Mouse (Mus musculus): ENCODE data around the gene Cars2. TPM values are rescaled to one million over a fixed set of nuclear protein-coding genes. Genes with fewer than 3 reads are reported as not detected.
A peak's percentile ranks its signal among the peaks of the same experiment; 100 is the strongest.
"Not testable (repeated sequence)": the region's sequence is repeated elsewhere in the genome, so short reads cannot be mapped to it uniquely, and the experiment has no call there.

The Cars2 gene
- polyA plus RNA-seq, 1 experiment from 2014 or later: 25.4 TPM

- Histone ChIP-seq H3K27me3 (no peaks in the 10 kb centered on the region), H3K27ac (replicated peaks) (no peak overlapping the region), H3K4me3 (no peak overlapping the region), H3K36me3 (peaks cover 46% of the 10 kb centered on the region), H3K4me1 (replicated peaks) (no peaks in the 10 kb centered on the region), H3K9ac (no peak overlapping the region), H3K9me3 (no peaks in the 10 kb centered on the region), H3K4me2 (no peak overlapping the region)
- ATAC-seq (ENCODE audit: low read depth): no peak
- 92% methylated on average over 22 of the region's 22 CpGs for WGBS
Observed at GRCm38 (mm10) chr8:11569260-11570097, 18.9 kb upstream of the Cars2 start.

GRCm38 (mm10) chr8:11568193-11568592 lies 17.6 kb upstream of the Cars2 start:
- not testable (repeated sequence) for H3K9ac ChIP-seq; H3K4me1 ChIP-seq (replicated peaks); ATAC-seq (ENCODE audit: low read depth); H3K4me2 ChIP-seq; H3K9me3 ChIP-seq; H3K4me3 ChIP-seq; H3K27ac ChIP-seq (replicated peaks); H3K27me3 ChIP-seq
- WGBS: 93% methylated on average over 2 of the region's 2 CpGs
- H3K36me3 ChIP-seq: peaks cover 58% of the 10 kb centered on the region

DNA sequence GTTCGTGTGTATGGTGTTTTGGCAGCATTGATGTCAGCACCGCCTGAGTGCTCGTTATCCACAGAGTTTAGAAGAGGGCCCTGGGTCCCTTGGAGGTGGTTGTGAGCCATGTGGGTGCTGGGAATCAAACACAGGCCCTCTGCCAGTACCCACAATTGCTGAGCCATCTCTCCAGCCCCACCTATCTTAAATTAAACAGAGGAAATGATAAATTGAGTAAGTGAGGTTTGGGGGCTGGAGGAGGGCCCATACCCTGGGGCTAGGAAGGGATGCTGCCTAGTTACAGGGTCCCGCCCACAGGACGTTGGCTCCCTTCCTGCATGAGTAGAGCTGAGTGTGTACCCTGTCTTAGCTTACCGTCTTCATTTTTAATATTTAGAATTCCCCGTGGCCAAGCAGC lies 14.1 kb upstream of the Cars2 start:
- H3K4me3 ChIP-seq: no peak overlapping the region
- no peak overlapping the region for H3K4me2 ChIP-seq
- H3K9ac ChIP-seq: no peak overlapping the region
- no peak for ATAC-seq (ENCODE audit: low read depth)
- no peaks in the 10 kb centered on the region for H3K27me3 ChIP-seq
- peaks cover 71% of the 10 kb centered on the region for H3K36me3 ChIP-seq
- no peak overlapping the region for H3K27ac ChIP-seq (replicated peaks)
- H3K4me1 ChIP-seq (replicated peaks): peaks cover 9% of the 10 kb centered on the region
- H3K9me3 ChIP-seq: no peaks in the 10 kb centered on the region
- WGBS: 91% methylated on average over 7 of the region's 7 CpGs

DNA sequence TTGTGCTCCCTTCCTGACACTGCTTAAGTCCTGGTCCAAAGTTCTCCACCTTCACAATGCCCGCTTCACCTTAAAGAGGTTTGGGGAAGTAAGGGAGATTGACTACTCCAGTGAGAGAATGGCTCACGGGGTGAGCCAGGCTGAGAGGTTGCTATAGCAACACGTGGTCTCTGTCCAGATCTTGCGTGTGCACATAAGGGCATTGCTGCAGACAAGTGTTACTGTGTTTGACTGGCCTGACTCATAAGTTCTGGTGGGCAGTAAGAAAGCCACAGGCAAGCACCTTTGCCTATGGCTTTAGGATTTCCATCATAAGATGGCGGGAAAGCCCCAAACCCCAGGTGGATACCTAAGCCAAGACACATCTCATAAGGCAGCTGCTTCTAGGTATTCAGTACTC lies 13.7 kb upstream of the Cars2 start:
- H3K4me1 ChIP-seq (replicated peaks): peaks cover 14% of the 10 kb centered on the region
- no peaks in the 10 kb centered on the region for H3K9me3 ChIP-seq
- H3K36me3 ChIP-seq: peaks cover 67% of the 10 kb centered on the region
- H3K4me2 ChIP-seq: no peak overlapping the region
- no peaks in the 10 kb centered on the region for H3K27me3 ChIP-seq
- 87% methylated on average over 5 of the region's 5 CpGs for WGBS
- H3K27ac ChIP-seq (replicated peaks): no peak overlapping the region
- H3K9ac ChIP-seq: no peak overlapping the region
- no peak overlapping the region for H3K4me3 ChIP-seq
- no peak for ATAC-seq (ENCODE audit: low read depth)

- H3K27me3 ChIP-seq: no peaks in the 10 kb centered on the region
- WGBS: 83% methylated on average over 9 of the region's 9 CpGs
- H3K36me3 ChIP-seq: peaks cover 35% of the 10 kb centered on the region
- no peak for ATAC-seq (ENCODE audit: low read depth)
- H3K4me3 ChIP-seq: no peak overlapping the region
- H3K27ac ChIP-seq (replicated peaks): no peak overlapping the region
- no peaks in the 10 kb centered on the region for H3K9me3 ChIP-seq
- H3K4me1 ChIP-seq (replicated peaks): peaks cover 21% of the 10 kb centered on the region
- H3K4me2 ChIP-seq: no peak overlapping the region
- no peak overlapping the region for H3K9ac ChIP-seq
Observed at GRCm38 (mm10) chr8:11560220-11560619, 9.6 kb upstream of the Cars2 start.

DNA sequence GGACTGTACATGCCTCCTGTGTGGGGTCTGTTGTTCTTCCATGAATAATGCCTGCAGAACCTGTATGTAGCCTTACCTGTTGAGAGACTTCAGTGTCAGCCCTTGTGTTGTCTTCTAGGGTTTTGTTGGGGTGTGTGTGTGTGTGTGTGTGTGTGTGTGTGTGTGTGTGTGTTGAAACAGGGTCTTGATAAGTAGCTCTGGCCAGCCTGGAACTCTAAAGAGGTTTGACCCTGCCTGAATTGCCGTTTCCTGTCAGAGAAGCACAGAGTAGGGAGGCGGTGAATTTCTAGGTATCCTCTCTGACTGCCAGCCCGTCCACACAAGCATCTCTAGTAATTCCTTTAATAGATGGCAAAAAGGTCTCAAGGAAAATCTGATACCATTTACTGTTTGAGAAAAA lies 8.9 kb upstream of the Cars2 start:
- 87% methylated on average over 3 of the region's 3 CpGs for WGBS
- H3K9ac ChIP-seq: peak overlapping the region; percentile 98; the same call in 1 of the 2 replicates
- no peaks in the 10 kb centered on the region for H3K27me3 ChIP-seq
- H3K4me2 ChIP-seq: peak overlapping the region; percentile 70
- H3K9me3 ChIP-seq: no peaks in the 10 kb centered on the region
- H3K36me3 ChIP-seq: peaks cover 28% of the 10 kb centered on the region
- peaks cover 23% of the 10 kb centered on the region for H3K4me1 ChIP-seq (replicated peaks)
- no peak overlapping the region for H3K27ac ChIP-seq (replicated peaks)
- peak overlapping the region; percentile 98; the same call in 1 of the 2 replicates for H3K4me3 ChIP-seq
- no peak for ATAC-seq (ENCODE audit: low read depth)

- peaks cover 34% of the 10 kb centered on the region for H3K4me1 ChIP-seq (replicated peaks)
- H3K27me3 ChIP-seq: no peaks in the 10 kb centered on the region
- peak; percentile 79 for ATAC-seq (ENCODE audit: low read depth)
- H3K36me3 ChIP-seq: peaks cover 13% of the 10 kb centered on the region
- H3K4me2 ChIP-seq: peak overlapping the region; percentile 70
- WGBS: under 1% methylated on average over 65 of the region's 67 CpGs
- peak overlapping the region; percentile 100 for H3K27ac ChIP-seq (replicated peaks)
- peak overlapping the region; percentile 98 for H3K9ac ChIP-seq
- no peaks in the 10 kb centered on the region for H3K9me3 ChIP-seq
- H3K4me3 ChIP-seq: peak overlapping the region; percentile 98
Observed at GRCm38 (mm10) chr8:11557768-11558629, 7.4 kb upstream of the Cars2 start.

DNA sequence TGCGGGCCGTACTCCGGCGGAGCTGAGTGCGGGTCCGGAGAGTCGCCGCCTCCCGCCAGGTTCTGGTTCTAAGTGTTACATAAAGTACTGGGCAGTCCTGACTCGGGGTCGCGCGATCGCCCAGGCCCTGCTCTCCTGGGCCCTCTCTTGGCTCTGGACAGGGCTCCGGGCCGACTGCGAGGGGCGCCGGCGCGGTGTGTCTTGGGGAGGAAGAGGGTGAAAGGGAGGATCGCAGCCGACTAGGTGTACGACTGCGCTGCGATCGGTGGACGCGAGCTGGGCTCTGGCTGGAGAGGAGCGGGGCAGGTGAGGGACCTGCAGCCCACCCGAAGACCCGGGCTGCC lies 6.8 kb upstream of the Cars2 start:
- Histone ChIP-seq H3K36me3 (peaks cover 13% of the 10 kb centered on the region), H3K27ac (replicated peaks) (peak overlapping the region; percentile 100), H3K4me3 (peak overlapping the region; percentile 98), H3K4me1 (replicated peaks) (peaks cover 34% of the 10 kb centered on the region), H3K9ac (peak overlapping the region; percentile 98), H3K27me3 (no peaks in the 10 kb centered on the region), H3K9me3 (no peaks in the 10 kb centered on the region), H3K4me2 (peak overlapping the region; percentile 70)
- no peak for ATAC-seq (ENCODE audit: low read depth)
- WGBS: under 1% methylated on average over 32 of the region's 32 CpGs

- WGBS: under 1% methylated on average over 74 of the region's 85 CpGs
- Histone ChIP-seq H3K9me3 (no peaks in the 10 kb centered on the region), H3K27me3 (no peaks in the 10 kb centered on the region), H3K4me2 (peak overlapping the region; percentile 70), H3K27ac (replicated peaks) (peak overlapping the region; percentile 100), H3K4me3 (peak overlapping the region; percentile 98), H3K9ac (peak overlapping the region; percentile 98), H3K36me3 (peaks cover 8% of the 10 kb centered on the region), H3K4me1 (replicated peaks) (peaks cover 34% of the 10 kb centered on the region)
- no peak for ATAC-seq (ENCODE audit: low read depth)
Observed at GRCm38 (mm10) chr8:11556691-11557423, 6.3 kb upstream of the Cars2 start.

- H3K9me3 ChIP-seq: no peaks in the 10 kb centered on the region
- H3K27me3 ChIP-seq: no peaks in the 10 kb centered on the region
- peak overlapping the region; percentile 98 for H3K9ac ChIP-seq
- ATAC-seq (ENCODE audit: low read depth): peak; percentile 90
- H3K4me2 ChIP-seq: peak overlapping the region; percentile 70
- WGBS: under 1% methylated on average over 102 of the region's 103 CpGs
- peak overlapping the region; percentile 98 for H3K4me3 ChIP-seq
- H3K36me3 ChIP-seq: no peaks in the 10 kb centered on the region
- H3K27ac ChIP-seq (replicated peaks): peak overlapping the region; percentile 100
- peaks cover 37% of the 10 kb centered on the region for H3K4me1 ChIP-seq (replicated peaks)
Observed at GRCm38 (mm10) chr8:11555720-11556591, 5.4 kb upstream of the Cars2 start.
